Mouse (Mus musculus) gastrocnemius, postnatal 14 days (tissue): Measurements from ENCODE around the gene Ggt7. TPM values are rescaled to one million over a fixed set of nuclear protein-coding genes. Genes with fewer than 3 reads are reported as not detected.
"Not testable (repeated sequence)": the region's sequence is repeated elsewhere in the genome, so short reads cannot be mapped to it uniquely, and the experiment has no call there.

Experiments
- DNase-seq: peaks from one replicate; pipeline ENCODE4 v3.0.0; 2021; ENCODE audit warnings: mixed read lengths
- intact Hi-C: fragments of 180-260 bp; cut with DNase I; formaldehyde crosslinking; loops from one replicate; pipeline ENCODE4 v1.15.1; 2025; ENCODE audit warnings: low total_unique reads
- long read RNA-seq, 2 experiments: library from polyadenylated mRNA; stranded (forward); transcript quantifications; one replicate each; pipeline ENCODE4 v2.0.0; 2021
- total RNA-seq, 2 experiments: library from RNA; stranded (reverse); gene quantifications; 2 replicates each; pipeline ENCODE4 v1.2.3; 2021

Gene Ggt7
- total RNA-seq: 1 to 10 TPM in 1 of 2 experiments, under 1 TPM in 1; 0.57 to 1.2 TPM
- long read RNA-seq, experiment 1, partial matches to known transcripts: 0 of 1 reads
- long read RNA-seq, experiment 1, other reads (novel, unspliced or antisense): 0 of 1 reads
- long read RNA-seq, experiment 2, partial matches to known transcripts: 1 of 1 reads
- long read RNA-seq, experiment 2, other reads (novel, unspliced or antisense): 0 of 1 reads

DNA sequence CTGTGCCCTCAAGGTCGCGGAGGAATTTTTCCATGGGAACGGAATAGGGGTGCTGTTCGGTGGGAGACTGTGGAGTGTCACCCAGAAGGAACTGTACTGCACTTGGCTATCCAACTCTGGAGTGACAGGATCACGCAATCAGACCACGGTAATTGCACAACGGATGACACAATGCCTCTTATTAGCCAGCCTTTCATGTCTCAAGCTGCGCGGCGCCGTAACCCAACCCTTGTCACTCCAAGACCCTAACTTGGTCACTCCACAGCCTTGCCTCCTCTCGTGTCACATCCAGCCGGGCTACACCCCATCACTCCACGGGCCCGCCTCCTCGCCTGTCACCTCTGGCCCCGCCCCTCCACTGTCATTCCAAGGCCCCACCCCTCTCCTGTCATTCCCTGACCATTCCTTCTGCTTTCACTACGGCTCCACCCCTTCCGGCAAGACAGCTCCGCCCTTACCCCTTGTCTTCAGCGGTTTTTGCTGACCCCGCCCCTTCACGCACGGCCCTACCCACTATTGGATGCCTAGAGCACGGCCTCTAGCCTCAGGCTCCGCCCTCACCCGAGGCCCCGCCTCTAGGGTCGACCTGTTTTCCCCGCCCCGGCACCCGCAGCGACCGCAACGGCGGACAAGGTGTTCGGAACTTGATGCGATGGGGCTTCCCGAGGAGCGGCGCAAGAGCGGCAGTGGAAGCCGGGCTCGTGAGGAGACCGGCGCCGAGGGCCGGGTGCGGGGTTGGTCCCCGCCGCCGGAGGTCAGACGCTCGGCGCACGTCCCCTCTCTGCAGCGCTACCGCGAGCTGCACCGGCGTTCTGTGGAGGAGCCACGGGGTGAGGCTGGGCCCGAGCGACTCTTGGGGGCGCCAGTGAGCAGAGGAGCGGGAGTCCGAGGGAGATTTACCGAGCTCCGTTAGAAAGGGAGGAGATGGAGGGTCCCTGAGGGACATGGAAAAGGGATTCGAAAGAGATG is at the start of gene Ggt7, which contains the start of gene Acss2:
Gene Ggt7, minus strand, starts transcription at position 783 of the 969 bp plus-strand sequence.
Gene Acss2, plus strand, starts transcription at position 494 of the 969 bp plus-strand sequence.
- peak; percentile 99 for DNase-seq
- intact Hi-C loops: loop anchor here (2.0 kb wide), 1 partner anchor 67 kb away; no protein-coding TSS in a partner anchor

- no peak for DNase-seq
- intact Hi-C loops: no loop called here
Measured at GRCm38 (mm10) chr2:155567751-155568150, 49.7 kb upstream of the Ggt7 start.

DNA sequence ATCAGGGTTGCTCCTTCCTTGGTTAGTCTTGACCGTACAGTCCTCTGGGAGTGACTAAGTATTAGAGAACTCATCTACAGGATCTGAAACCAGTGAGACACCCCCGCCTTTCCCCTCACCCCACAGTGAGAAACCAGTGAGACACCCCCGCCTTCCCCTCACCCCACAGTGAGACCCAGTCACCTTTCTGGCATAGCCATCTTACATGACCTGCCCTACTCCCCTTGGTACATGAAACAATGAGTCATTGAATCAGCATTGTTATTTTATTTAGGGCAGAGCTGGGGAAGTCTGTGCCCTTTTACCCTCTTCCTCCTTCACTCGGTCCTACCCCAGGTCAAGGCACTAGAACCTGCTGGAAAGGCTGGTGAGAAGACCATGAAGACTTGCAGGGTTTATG is 44.9 kb upstream of the Ggt7 start:
- intact Hi-C loops: no loop called here
- no peak for DNase-seq

GRCm38 (mm10) chr2:155562209-155562608 is 44.2 kb upstream of the Ggt7 start:
- no peak for DNase-seq
- intact Hi-C loops: no loop called here

DNA sequence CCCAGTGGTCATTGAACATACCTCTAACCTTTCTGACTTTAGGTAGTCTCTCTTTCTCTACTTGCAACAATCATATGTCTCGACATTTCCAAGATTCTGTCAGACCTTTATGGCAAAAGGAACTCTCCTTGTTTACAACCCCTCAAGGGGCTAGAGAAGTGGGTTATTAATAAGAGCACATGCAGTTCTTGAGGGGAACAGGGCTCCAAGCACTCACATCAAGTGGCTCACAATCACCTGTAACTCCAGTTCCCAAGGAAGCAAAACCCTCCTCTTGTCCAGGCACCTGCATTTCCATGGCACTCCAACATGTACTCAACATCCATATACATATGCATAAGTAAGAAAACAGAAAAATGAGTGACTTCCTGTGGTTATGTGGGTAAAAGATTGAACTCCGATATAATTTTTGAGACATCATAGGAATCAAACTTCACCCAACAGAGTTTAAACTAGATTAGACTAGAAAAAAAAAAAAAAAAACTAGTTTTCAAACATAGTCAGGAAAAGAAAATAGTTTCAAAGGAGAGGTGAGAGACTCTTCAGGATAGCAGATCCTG is 36.5 kb upstream of the Ggt7 start:
- intact Hi-C loops: no loop called here
- DNase-seq: no peak

GRCm38 (mm10) chr2:155552949-155553354 is 34.9 kb upstream of the Ggt7 start:
- no peak for DNase-seq
- intact Hi-C loops: no loop called here

DNA sequence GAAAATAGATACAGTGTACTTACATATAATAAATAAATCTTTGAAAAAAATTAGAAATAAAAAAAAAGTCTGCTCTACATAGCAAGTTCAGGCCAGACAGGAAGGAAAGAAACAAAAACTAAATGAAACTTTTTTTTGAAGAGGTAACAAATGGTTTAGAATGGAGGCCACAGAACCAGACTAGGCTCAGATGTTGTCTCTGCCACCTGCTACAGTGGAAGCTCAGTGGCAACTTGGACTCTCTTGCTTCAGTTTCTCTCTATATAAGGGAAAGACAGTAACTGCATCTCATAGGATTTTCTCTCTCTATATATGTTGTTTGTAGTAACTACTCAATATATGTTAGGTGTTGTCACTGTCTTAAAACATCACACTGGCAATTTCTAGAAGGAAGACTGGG is 34.3 kb upstream of the Ggt7 start:
- DNase-seq: no peak
- intact Hi-C loops: no loop called here

- no peak for DNase-seq
- intact Hi-C loops: no loop called here
Measured at GRCm38 (mm10) chr2:155546955-155547354, 28.9 kb upstream of the Ggt7 start.

GRCm38 (mm10) chr2:155540822-155541458 is 22.9 kb upstream of the Ggt7 start:
- DNase-seq: peak; percentile 47
- intact Hi-C loops: no loop called here

DNA sequence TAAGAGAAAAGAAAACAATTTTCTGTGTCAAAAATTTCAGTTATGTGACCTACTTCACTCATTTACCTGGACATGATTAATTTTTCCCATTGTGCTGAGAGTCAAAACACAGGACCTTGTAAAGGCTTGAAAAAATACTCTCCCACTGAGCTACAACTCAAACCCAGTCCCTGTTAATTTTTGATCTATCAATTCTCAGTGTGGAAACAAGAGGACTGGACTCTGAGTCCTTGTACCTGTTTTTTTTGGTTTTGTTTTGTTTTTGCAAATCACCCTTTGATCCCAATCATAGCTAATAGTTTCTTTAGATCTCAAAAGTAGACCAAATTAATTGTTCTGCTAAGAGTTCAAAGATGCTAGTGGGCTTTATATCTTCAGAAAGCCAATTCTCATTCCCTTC is 21.7 kb upstream of the Ggt7 start:
- no peak for DNase-seq
- intact Hi-C loops: no loop called here

- intact Hi-C loops, DNase-seq: not testable (repeated sequence)
Measured at GRCm38 (mm10) chr2:155538463-155539057, 20.5 kb upstream of the Ggt7 start.

GRCm38 (mm10) chr2:155537761-155538462 is 19.9 kb upstream of the Ggt7 start:
- intact Hi-C loops: no loop called here
- no peak for DNase-seq

DNA sequence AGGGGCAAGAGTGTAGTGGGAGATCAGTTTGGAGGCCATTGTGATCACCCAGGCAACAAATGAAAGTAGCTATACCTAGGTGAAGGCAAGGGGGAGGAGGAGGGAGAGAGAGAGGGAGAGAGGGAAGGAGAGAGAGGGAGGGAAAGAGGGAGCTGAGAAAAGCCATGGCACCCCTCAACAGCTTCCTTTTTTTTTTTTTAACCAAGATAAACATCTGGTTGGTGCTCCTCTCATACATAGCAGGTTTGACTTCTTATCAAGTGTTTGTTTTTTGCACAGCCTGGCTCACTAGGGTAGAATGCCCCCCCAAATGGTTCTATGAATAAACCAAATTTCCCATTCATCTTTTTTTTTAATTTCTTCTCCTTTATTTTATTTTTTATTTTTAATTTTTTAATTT is 18.3 kb upstream of the Ggt7 start:
- intact Hi-C loops: no loop called here
- DNase-seq: no peak

DNA sequence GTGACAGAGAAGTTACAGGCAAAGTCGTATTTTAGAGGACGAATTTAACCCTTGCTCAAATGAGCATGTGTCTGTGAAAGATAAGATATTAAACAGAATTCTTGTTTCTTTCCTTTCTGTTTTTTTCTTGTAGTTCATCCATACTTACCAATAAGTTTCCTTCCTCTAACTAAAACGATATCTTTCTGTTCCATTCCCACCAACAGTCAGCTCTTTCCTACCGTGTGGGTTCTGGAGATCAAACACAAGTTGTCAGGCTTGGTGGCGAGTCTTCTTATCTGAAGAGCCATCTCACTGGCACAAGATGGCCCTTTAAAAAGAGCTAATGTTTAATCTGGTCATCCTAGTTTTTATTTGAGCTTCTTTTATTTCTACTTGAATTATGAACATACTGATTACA is 9.3 kb upstream of the Ggt7 start:
- intact Hi-C loops: no loop called here
- no peak for DNase-seq

DNA sequence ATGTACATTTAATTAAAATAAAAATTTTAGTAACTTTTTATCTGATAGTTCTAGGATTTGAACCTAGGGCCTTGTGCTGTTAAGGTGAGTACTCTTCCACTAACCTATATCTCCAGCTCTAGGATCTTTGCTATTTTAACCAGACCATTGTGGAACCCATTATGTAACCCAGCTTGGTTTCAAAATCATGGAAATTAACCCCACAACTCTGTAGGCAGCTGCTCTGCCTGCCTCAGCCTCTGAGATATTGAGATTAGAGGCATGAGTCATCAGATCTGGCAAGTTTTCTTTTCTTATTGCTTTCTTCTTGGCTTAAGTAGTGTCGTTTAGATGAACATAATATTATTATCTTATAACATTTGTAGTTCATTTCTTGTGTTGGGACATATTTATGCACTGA is 6.3 kb upstream of the Ggt7 start:
- no peak for DNase-seq
- intact Hi-C loops: no loop called here

GRCm38 (mm10) chr2:155523706-155524105 is 5.7 kb upstream of the Ggt7 start:
- no peak for DNase-seq
- intact Hi-C loops: no loop called here

GRCm38 (mm10) chr2:155518531-155519270 is 664 bp upstream of the Ggt7 start:
- intact Hi-C loops: no loop called here

GRCm38 (mm10) chr2:155515941-155516340 is 2.1 kb downstream of the Ggt7 start:
- intact Hi-C loops: loop anchor here (2.0 kb wide), 2 partner anchors 69 to 105 kb away; no protein-coding TSS in a partner anchor
- DNase-seq: peak; percentile 55

More at GRCm38 (mm10) chr2:155518531-155519270, 664 bp upstream of the Ggt7 start:
- no peak for DNase-seq
